Mouse (Mus musculus) heart, postnatal 0 days (tissue): ENCODE data around the gene Ocel1. TPM values are rescaled to one million over a fixed set of nuclear protein-coding genes. Genes with fewer than 3 reads are reported as not detected.
A peak's percentile ranks its signal among the peaks of the same experiment; 100 is the strongest.

Experiments used
- ATAC-seq: fragments of 200-750 bp; cut with Nextera tagmentation; 2 replicates; pipeline ENCODE4 v1.8.0; 2017; ENCODE audit warnings: low read depth, moderate number of reproducible peaks, moderate library complexity; ENCODE audit not compliant: insufficient read depth
- DNase-seq: peaks from one replicate; pipeline ENCODE4 v3.0.0-alpha.2; 2016; ENCODE audit warnings: low spot score
- H3K27ac ChIP-seq: fragments of 300-500 bp; sonication (generic); 2 replicates; pipeline ENCODE4 v1.5.1; 2014; ENCODE audit warnings: low read depth, mild to moderate bottlenecking
- H3K27me3 ChIP-seq: fragments of 300-500 bp; sonication (generic); 2 replicates; pipeline ENCODE4 v1.6.1; 2014; ENCODE audit warnings: low read length, mixed read lengths; ENCODE audit not compliant: control insufficient read depth, insufficient read depth
- H3K36me3 ChIP-seq: fragments of 300-500 bp; sonication (generic); replicated peaks from 2 replicates; pipeline ENCODE4 v1.6.1; 2014; ENCODE audit warnings: low read length, mixed read lengths; ENCODE audit not compliant: control insufficient read depth, insufficient read depth
- H3K4me1 ChIP-seq: fragments of 300-500 bp; sonication (generic); 2 replicates; pipeline ENCODE4 v1.6.1; 2014; ENCODE audit warnings: antibody characterized with exemption; ENCODE audit not compliant: control insufficient read depth, insufficient read depth
- H3K4me2 ChIP-seq: fragments of 300-500 bp; sonication (generic); 2 replicates; pipeline ENCODE4 v1.6.1; 2014; ENCODE audit warnings: low read depth, mild to moderate bottlenecking, low read length, moderate library complexity
- H3K4me3 ChIP-seq: fragments of 300-500 bp; sonication (generic); 2 replicates; pipeline ENCODE4 v1.5.1; 2014; ENCODE audit warnings: low read depth, low read length
- H3K9ac ChIP-seq: fragments of 300-500 bp; sonication (generic); replicated peaks from 2 replicates; pipeline ENCODE4 v1.6.1; 2014; ENCODE audit warnings: low read depth, low read length, mixed read lengths
- H3K9me3 ChIP-seq: fragments of 300-500 bp; sonication (generic); replicated peaks from 2 replicates; pipeline ENCODE4 v1.6.1; 2016; ENCODE audit warnings: low read length; ENCODE audit not compliant: control insufficient read depth
- CTCF ChIP-seq: IDR thresholded peaks from 2 replicates; pipeline ENCODE4 v1.5.1; 2016; ENCODE audit warnings: antibody characterized with exemption, control low read depth, low read depth
- EP300 ChIP-seq: IDR thresholded peaks from 2 replicates; pipeline ENCODE4 v1.6.1; 2016; ENCODE audit warnings: antibody characterized with exemption, low read depth
- whole genome bisulfite sequencing: fragments of 180-500 bp; shearing (Covaris S2); extraction: QIAGEN DNeasy Blood & Tissue Kit; methylation state at CpG from one replicate; pipeline ENCODE4 v1.1.7; 2014; 5-methylcytosine and 5-hydroxymethylcytosine counted together
- polyA plus RNA-seq: library from polyadenylated mRNA; unstranded; fragments of >200 nt; fragmentation: Nextera tagmentation; extraction: Ambion mirVana; gene quantifications from 2 replicates; pipeline ENCODE4 v1.2.1, GENCODE M21; 2015
- total RNA-seq: library from RNA; depleted of rRNA; stranded (reverse); fragments of >200 nt; gene quantifications from 2 replicates; pipeline ENCODE4 v1.2.3, GENCODE M21; 2014; ENCODE audit warnings: low replicate concordance

The Ocel1 gene
- total and polyA plus RNA-seq, 2 experiments from 2014 or later = 5.7 to 10.6 TPM

DNA sequence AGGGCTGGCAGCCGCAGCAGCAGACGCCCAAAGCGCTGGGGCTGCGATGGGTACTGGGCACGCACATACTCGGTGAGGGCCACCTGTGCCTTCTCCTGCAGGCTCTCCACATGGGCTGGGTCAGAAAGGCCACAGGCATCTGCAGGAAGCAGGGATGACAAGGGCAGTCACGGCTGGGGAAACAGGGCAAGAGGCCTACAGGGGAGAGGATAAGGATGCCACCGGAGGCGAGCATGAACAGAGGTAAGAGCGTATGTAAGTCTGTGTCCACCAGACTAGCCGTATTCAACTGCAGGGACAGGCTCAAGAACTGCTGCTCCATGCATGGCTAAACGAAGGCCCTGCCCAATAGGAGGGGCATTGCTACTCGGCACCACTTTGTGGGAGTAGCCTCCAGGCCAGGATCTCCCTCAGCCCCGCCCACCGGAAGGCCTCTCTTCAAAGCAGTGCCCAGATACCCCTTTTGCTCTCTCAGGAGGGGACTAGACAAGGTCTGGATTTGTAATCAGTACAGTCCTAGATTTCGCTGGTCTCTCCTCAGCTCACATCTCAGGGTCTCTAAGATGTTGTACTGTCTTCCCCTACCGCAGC, 3.6 kb downstream of the Ocel1 start:
- WGBS = 84% methylated on average over 17 of the region's 17 CpGs
- Histone ChIP-seq H3K4me2 (no peak overlapping the region), H3K27ac (no peak overlapping the region), H3K36me3 (peaks cover 42% of the 10 kb centered on the region), H3K9ac (no peak overlapping the region), H3K9me3 (no peaks in the 10 kb centered on the region), H3K27me3 (no peaks in the 10 kb centered on the region), H3K4me1 (peaks cover 29% of the 10 kb centered on the region), H3K4me3 (no peak overlapping the region)
- no peak for TF ChIP-seq EP300
- TF ChIP-seq CTCF = no peak
- DNase-seq (no peak), ATAC-seq (no peak)

DNA sequence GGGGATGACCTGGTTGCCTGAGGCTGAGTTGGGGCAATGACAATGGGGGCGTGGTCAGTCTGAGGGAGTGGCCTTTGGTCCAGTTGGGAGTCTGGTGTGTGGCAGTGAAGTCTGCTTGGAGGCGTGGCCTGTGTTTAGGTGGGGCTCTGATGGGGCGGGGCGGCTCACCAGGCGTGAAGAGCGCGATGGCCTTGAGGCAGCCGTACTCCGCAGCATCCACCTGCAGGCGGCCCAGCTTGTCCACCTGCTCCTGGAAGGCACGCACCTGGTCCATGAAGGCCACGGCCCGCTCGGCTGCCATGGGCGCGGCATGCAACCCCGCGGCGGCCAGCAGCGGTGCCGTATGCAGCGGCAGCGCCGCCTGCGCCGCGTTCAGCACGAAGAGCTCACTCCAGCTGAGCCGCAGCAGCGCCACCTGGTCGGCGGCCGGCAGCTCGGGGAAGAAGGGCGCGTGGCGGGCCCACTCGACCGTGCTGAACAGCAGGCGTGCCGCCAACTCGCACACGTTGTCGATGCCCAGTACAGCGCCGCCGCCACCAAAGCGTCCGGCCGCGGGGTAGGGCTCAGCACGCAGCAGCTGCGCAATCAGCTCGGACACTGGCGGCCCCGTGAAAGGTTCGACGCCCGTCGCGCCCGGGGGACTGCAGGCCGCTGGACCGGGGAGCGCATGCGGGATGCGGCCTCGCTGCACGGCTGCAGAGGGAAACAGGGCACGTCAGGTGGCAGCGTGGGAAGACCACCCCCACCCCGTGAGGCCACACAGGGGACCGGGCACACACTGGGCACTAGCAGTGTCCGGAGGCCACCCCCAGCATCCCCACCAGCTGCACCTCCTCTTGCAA, 4.7 kb downstream of the Ocel1 start:
- no peak overlapping the region for H3K9ac ChIP-seq
- ATAC-seq (peak; percentile 8; the same call in 1 of the 2 replicates), DNase-seq (peak; percentile 47)
- peak; percentile 35 for TF ChIP-seq CTCF
- TF ChIP-seq EP300 = no peak
- H3K4me3 ChIP-seq = no peak overlapping the region; the same call in 1 of the 2 replicates
- H3K27ac ChIP-seq = peak overlapping the region; percentile 46
- peaks cover 40% of the 10 kb centered on the region for H3K36me3 ChIP-seq
- H3K4me2 ChIP-seq = peak overlapping the region; percentile 47
- no peaks in the 10 kb centered on the region for H3K9me3 ChIP-seq
- peaks cover 30% of the 10 kb centered on the region for H3K4me1 ChIP-seq
- WGBS = 25% methylated on average over 72 of the region's 74 CpGs
- H3K27me3 ChIP-seq = no peaks in the 10 kb centered on the region

DNA sequence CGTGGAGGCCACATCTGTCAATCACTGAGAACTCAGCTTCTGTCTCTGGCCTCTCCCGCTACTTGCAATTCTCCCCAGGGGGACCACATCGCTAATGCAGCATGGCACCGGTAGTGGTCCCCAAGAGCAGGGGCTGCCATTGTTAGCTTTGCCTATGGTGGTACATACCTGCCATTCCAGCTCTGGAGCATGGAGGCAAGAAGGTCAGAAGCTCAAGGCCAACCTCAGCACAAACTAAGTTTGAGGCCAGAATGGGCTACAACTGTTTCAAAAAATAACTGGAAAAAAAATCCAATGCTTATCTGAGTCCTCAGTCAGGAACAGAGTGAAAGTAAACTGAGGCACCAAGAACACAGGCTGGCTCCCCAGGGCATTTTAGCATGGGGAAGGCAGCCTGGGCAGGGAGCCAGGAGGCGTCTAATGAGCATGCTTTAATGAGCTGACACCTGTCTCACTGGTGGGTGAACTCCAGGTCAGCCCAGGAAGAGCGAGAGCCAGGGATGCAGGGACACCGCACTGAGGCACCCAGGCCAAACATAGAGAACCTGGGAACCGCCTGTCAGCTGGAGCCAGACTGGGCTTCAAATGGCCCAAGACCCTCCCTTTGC, 5.4 kb downstream of the Ocel1 start:
- Histone ChIP-seq H3K27ac (no peak overlapping the region), H3K36me3 (peaks cover 40% of the 10 kb centered on the region), H3K9ac (no peak overlapping the region), H3K9me3 (no peaks in the 10 kb centered on the region), H3K4me1 (peaks cover 29% of the 10 kb centered on the region), H3K4me2 (peak overlapping the region; percentile 47; the same call in 1 of the 2 replicates), H3K4me3 (no peak overlapping the region), H3K27me3 (no peaks in the 10 kb centered on the region)
- 52% methylated on average over 8 of the region's 8 CpGs for WGBS
- no peak for ATAC-seq
- DNase-seq = no peak
- TF ChIP-seq EP300 (no peak), CTCF (no peak)

DNA sequence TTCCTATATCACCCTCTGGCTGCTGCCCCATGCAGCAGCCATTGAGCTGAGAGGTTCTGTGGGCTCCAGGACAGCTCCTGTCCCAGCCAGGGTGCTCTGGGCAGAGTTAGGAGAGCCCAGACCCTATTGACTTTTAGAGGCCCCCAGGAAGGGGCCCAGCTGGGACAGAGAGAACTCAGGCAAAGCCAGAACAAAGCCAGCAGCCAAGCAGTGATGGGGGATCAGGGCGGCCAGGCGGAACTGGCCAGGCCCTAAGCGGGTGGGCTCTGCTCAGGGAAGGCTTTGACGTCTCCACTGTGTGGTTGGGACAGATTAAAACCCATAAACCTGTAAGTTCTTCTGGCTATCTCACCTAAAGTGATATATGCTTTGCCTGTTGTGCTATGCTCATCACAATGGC, 7.9 kb downstream of the Ocel1 start:
- no peak for DNase-seq
- TF ChIP-seq CTCF (no peak), EP300 (no peak)
- Histone ChIP-seq H3K4me2 (peak overlapping the region; percentile 100; the same call in 1 of the 2 replicates), H3K27ac (no peak overlapping the region), H3K9me3 (no peaks in the 10 kb centered on the region), H3K9ac (peak overlapping the region; percentile 80), H3K4me3 (no peak overlapping the region), H3K4me1 (peaks cover 29% of the 10 kb centered on the region), H3K36me3 (peaks cover 29% of the 10 kb centered on the region), H3K27me3 (no peaks in the 10 kb centered on the region)
- no peak for ATAC-seq
- WGBS = 80% methylated on average over 4 of the region's 4 CpGs

DNA sequence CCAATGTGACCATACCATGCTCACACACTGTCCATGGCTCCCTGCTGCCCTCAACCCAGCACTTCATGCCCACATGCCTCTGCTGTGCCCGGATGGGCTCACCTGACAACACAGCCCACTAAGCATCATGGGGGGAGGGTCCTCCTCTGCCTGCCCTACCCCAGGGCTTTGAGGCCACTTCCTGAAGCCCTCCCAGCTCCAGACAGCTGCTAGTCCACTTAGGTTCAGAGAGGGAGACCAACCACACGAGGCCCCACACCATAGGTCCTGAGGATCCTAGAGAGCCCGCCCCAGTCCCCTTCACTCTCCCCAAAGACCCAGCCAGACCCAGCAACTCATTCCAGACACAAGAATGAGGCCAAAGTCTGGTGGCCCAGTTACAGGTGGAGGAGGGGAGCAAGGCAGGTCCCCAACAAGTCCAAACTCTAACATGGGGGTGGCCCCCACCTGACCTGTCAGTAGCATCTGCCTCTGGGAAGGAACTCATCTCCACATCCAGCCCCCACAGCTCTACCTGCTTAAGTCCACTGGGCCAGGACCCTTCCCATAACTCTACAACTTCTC, 8.5 kb downstream of the Ocel1 start:
- Histone ChIP-seq H3K9me3 (no peaks in the 10 kb centered on the region), H3K4me2 (peak overlapping the region; percentile 100), H3K4me3 (peak overlapping the region; percentile 93), H3K4me1 (peaks cover 29% of the 10 kb centered on the region), H3K27ac (peak overlapping the region; percentile 47; the same call in 1 of the 2 replicates), H3K27me3 (no peaks in the 10 kb centered on the region), H3K36me3 (peaks cover 23% of the 10 kb centered on the region), H3K9ac (peak overlapping the region; percentile 80)
- TF ChIP-seq CTCF (no peak), EP300 (no peak)
- DNase-seq = no peak
- no peak for ATAC-seq
- WGBS = 64% methylated on average over 3 of the region's 3 CpGs
